Mouse (Mus musculus) intestine, embryonic 14.5 days (tissue): ENCODE data around the gene 0610010K14Rik. TPM values are rescaled to one million over a fixed set of nuclear protein-coding genes. Genes with fewer than 3 reads are reported as not detected.

Source experiments
- ATAC-seq: fragments of 200-750 bp; cut with Nextera tagmentation; replicated peaks from 2 replicates; pipeline ENCODE4 v1.8.0; 2017; ENCODE audit warnings: low read depth, moderate number of reproducible peaks, moderate TSS enrichment, moderate library complexity; ENCODE audit not compliant: low FRiP score, low TSS enrichment
- DNase-seq: peaks from one replicate; pipeline ENCODE4 v3.0.0-alpha.2; 2018; ENCODE audit warnings: low spot score
- H3K27ac ChIP-seq: fragments of 300-500 bp; sonication (generic); 2 replicates; pipeline ENCODE4 v1.5.1; 2014; ENCODE audit warnings: low read depth, mild to moderate bottlenecking, control low read depth
- H3K27me3 ChIP-seq: fragments of 300-500 bp; sonication (generic); replicated peaks from 2 replicates; pipeline ENCODE4 v1.6.1; 2014; ENCODE audit warnings: low read length, control low read depth; ENCODE audit not compliant: control insufficient read depth, insufficient read depth
- H3K36me3 ChIP-seq: fragments of 300-500 bp; sonication (generic); 2 replicates; pipeline ENCODE4 v1.6.1; 2014; ENCODE audit warnings: low read length, control low read depth; ENCODE audit not compliant: control insufficient read depth, insufficient read depth
- H3K4me1 ChIP-seq: fragments of 300-500 bp; sonication (generic); replicated peaks from 2 replicates; pipeline ENCODE4 v1.6.1; 2014; ENCODE audit warnings: low read length, control low read depth, mixed read lengths; ENCODE audit not compliant: control insufficient read depth, insufficient read depth
- H3K4me2 ChIP-seq: fragments of 300-500 bp; sonication (generic); 2 replicates; pipeline ENCODE4 v1.6.1; 2014; ENCODE audit warnings: low read length
- H3K4me3 ChIP-seq: fragments of 300-500 bp; sonication (generic); 2 replicates; pipeline ENCODE4 v1.5.1; 2014; ENCODE audit warnings: low read depth, low read length, control low read depth, mixed read lengths
- H3K9ac ChIP-seq: fragments of 300-500 bp; sonication (generic); 2 replicates; pipeline ENCODE4 v1.6.1; 2014; ENCODE audit warnings: mild to moderate bottlenecking, low read length
- H3K9me3 ChIP-seq: fragments of 300-500 bp; sonication (generic); 2 replicates; pipeline ENCODE4 v1.6.1; 2016; ENCODE audit warnings: low read length, control low read depth; ENCODE audit not compliant: control insufficient read depth
- WGBS: fragments of 180-500 bp; shearing (Covaris S2); extraction: QIAGEN DNeasy Blood & Tissue Kit; methylation state at CpG from one replicate; pipeline ENCODE4 v1.1.7; 2014; 5-methylcytosine and 5-hydroxymethylcytosine counted together
- polyA plus RNA-seq: library from polyadenylated mRNA; unstranded; fragments of >200 nt; fragmentation: Nextera tagmentation; extraction: Ambion mirVana; gene quantifications from 2 replicates; pipeline ENCODE4 v1.2.1, GENCODE M21; 2014

Gene 0610010K14Rik
- polyA plus RNA-seq, 1 experiment from 2014 or later, result 159 TPM

DNA sequence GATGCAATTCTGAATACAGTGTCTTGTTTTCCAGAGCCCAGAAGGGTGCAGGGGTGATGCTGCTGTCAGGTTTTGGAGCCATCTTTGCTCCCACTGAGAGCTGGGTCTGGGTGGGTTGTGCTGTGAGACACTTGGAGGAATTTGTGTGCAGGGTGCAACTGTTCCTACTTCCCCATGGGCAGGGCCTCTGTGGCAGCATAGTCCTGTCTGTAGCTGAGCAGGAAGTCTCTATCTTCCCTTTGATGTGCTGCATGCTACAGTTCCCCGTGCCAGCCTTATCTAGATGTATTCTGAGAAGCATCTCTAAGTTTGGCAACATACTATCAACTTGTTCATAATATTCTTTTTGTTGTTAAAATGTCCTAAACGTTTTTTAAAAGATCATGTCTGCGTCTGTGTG lies 27.5 kb upstream of the 0610010K14Rik start:
- no peaks in the 10 kb centered on the region for H3K27me3 ChIP-seq
- no peaks in the 10 kb centered on the region for H3K9me3 ChIP-seq
- no peak overlapping the region for H3K9ac ChIP-seq
- WGBS, result 47% methylated on average over 3 of the region's 3 CpGs
- no peak for DNase-seq
- no peak for ATAC-seq
- no peak overlapping the region for H3K4me2 ChIP-seq
- no peaks in the 10 kb centered on the region for H3K36me3 ChIP-seq
- no peak overlapping the region for H3K4me3 ChIP-seq
- no peak overlapping the region for H3K27ac ChIP-seq
- H3K4me1 ChIP-seq, result no peaks in the 10 kb centered on the region

- 85% methylated on average over 4 of the region's 4 CpGs for WGBS
- H3K27me3 ChIP-seq, result peaks cover 25% of the 10 kb centered on the region
- H3K4me2 ChIP-seq, result no peak overlapping the region
- no peak overlapping the region for H3K9ac ChIP-seq
- peaks cover 8% of the 10 kb centered on the region; the same call in 1 of the 2 replicates for H3K4me1 ChIP-seq
- ATAC-seq, result no peak
- no peak overlapping the region for H3K27ac ChIP-seq
- no peak for DNase-seq
- H3K36me3 ChIP-seq, result no peaks in the 10 kb centered on the region
- no peaks in the 10 kb centered on the region for H3K9me3 ChIP-seq
- H3K4me3 ChIP-seq, result no peak overlapping the region
These were observed 21.3 kb upstream of the 0610010K14Rik start for GRCm38 (mm10) chr11:70259035-70259434.

DNA sequence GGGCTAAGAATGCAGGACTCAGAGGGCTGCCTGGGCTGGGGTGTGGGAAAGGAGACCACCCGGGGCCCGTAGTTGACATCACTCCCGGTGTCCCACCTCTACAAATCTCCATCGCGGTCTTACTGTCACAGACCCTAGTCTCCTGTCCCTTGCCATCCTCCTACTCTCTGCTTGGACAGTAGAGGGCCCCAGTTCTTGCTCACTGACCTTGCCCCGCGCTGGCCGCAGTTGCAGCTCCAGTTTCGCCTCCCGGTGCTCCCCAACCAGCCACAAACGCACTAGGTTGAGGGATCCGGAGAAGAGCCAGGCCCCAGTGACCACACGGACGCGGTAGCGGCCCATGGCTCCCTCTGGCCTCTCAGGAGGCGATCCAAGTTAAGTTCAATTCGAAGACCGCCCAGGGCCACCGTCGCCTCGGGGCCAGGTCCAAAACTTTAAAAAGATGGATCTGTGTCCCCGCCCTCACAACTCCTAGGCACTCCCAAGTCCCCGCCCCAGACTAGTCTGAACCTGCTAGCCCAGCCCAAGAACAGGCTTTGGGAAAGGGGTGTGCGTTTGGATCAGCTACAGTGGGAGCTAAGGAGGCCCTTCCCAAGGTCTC lies 17.3 kb upstream of the 0610010K14Rik start, which contains the start of gene Alox12:
Gene Alox12 (minus strand): TSS at position 423 of the 601 bp plus-strand sequence.
- peak within 1 kb of the TSS; percentile 47 for H3K4me2 ChIP-seq
- H3K27me3 ChIP-seq, result peaks cover 44% of the 10 kb centered on the region
- DNase-seq (peak; percentile 64), ATAC-seq (no peak)
- peaks cover 8% of the 10 kb centered on the region; the same call in 1 of the 2 replicates for H3K4me1 ChIP-seq
- no peak within 1 kb of the TSS for H3K27ac ChIP-seq
- WGBS, result under 1% methylated on average over 25 of the region's 25 CpGs
- H3K36me3 ChIP-seq, result no peaks in the 10 kb centered on the region
- H3K9me3 ChIP-seq, result no peaks in the 10 kb centered on the region
- peak within 1 kb of the TSS; percentile 25 for H3K4me3 ChIP-seq
- H3K9ac ChIP-seq, result peak within 1 kb of the TSS; percentile 10; the same call in 1 of the 2 replicates

GRCm38 (mm10) chr11:70254337-70254736 lies 16.6 kb upstream of the 0610010K14Rik start:
- 0 out of 2 replicates have a peak overlapping the region, but pooled peaks have one; percentile 10 for H3K9ac ChIP-seq
- no peak overlapping the region for H3K27ac ChIP-seq
- WGBS, result 6% methylated on average over 18 of the region's 18 CpGs
- H3K9me3 ChIP-seq, result no peaks in the 10 kb centered on the region
- peak overlapping the region; percentile 25 for H3K4me3 ChIP-seq
- peak; percentile 61 for DNase-seq
- peaks cover 8% of the 10 kb centered on the region; the same call in 1 of the 2 replicates for H3K4me1 ChIP-seq
- peak overlapping the region; percentile 47 for H3K4me2 ChIP-seq
- H3K36me3 ChIP-seq, result no peaks in the 10 kb centered on the region
- no peak for ATAC-seq
- peaks cover 43% of the 10 kb centered on the region for H3K27me3 ChIP-seq

- H3K27ac ChIP-seq, result no peak overlapping the region
- H3K4me1 ChIP-seq, result peaks cover 8% of the 10 kb centered on the region; the same call in 1 of the 2 replicates
- no peak overlapping the region for H3K4me3 ChIP-seq
- H3K27me3 ChIP-seq, result peaks cover 47% of the 10 kb centered on the region
- WGBS, result 79% methylated on average over 8 of the region's 8 CpGs
- no peaks in the 10 kb centered on the region for H3K36me3 ChIP-seq
- H3K4me2 ChIP-seq, result no peak overlapping the region
- ATAC-seq (no peak), DNase-seq (no peak)
- H3K9me3 ChIP-seq, result no peaks in the 10 kb centered on the region
- no peak overlapping the region for H3K9ac ChIP-seq
These were observed 14.1 kb upstream of the 0610010K14Rik start for GRCm38 (mm10) chr11:70251853-70252252.

- Histone ChIP-seq H3K27ac (no peak overlapping the region), H3K4me3 (no peak overlapping the region), H3K9me3 (no peaks in the 10 kb centered on the region), H3K9ac (no peak overlapping the region), H3K4me1 (peaks cover 8% of the 10 kb centered on the region; the same call in 1 of the 2 replicates), H3K4me2 (no peak overlapping the region), H3K36me3 (no peaks in the 10 kb centered on the region), H3K27me3 (peaks cover 37% of the 10 kb centered on the region)
- DNase-seq (no peak), ATAC-seq (no peak)
- 73% methylated on average over 11 of the region's 11 CpGs for WGBS
These were observed 12.4 kb upstream of the 0610010K14Rik start for GRCm38 (mm10) chr11:70250150-70250549.

DNA sequence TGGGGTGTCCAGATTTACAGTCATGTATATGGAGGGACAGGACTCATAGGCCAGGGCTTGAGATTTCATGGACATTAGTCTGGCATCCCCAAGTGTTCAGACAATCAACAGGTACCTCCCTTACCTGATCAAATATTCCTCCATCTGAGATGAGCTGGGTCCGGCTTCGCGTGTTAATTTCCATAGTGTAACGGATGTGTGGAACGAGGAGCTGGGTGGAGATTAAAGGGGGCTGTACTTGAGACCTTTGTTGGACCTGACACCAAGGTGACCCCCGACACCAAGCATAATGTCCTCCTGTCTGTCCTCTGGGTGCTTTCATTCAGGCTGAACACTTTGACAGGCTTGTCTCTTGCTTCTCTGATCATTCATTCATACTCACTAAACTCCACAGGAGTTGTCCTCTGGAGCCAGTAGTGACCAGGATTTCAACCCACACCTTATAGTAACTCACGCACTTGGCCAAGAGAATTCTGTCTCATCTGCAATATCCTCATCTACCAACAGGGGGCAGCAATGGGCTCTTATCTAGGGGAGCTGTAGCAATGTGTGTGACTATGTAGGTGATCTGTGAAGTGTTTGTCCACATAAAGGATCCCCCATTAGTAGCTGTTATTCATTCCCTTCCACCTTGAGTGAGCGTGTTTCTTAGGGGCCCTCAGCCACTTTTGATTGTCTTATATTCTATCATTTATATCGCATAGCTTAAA lies 9.6 kb upstream of the 0610010K14Rik start:
- Histone ChIP-seq H3K4me2 (no peak overlapping the region), H3K4me3 (no peak overlapping the region), H3K9me3 (no peaks in the 10 kb centered on the region), H3K27ac (no peak overlapping the region), H3K9ac (no peak overlapping the region), H3K36me3 (no peaks in the 10 kb centered on the region), H3K27me3 (peaks cover 9% of the 10 kb centered on the region), H3K4me1 (no peaks in the 10 kb centered on the region)
- 59% methylated on average over 9 of the region's 9 CpGs for WGBS
- DNase-seq (peak; percentile 82), ATAC-seq (no peak)

DNA sequence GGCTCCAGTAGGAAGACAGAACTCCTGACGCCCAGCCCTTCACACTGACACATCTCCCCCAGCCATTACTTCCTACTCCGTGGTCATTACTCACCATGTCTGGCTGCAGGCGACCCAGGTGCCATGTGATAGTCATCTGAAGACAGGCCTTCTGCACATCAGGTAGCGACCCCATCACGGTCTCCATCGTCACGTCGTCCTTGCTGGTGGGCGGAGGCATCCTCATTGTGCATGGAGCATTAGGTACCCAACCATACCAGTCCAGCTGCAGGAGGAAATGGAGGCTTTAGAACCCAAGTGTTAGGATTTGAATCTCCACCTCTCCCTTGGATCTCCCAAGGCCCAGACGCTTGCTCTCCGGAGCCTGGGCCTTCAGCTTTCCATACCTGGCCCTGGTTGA lies 4.9 kb upstream of the 0610010K14Rik start:
- Histone ChIP-seq H3K4me2 (no peak overlapping the region), H3K27ac (no peak overlapping the region), H3K9me3 (no peaks in the 10 kb centered on the region), H3K4me1 (peaks cover 15% of the 10 kb centered on the region), H3K36me3 (no peaks in the 10 kb centered on the region), H3K27me3 (0 out of 2 replicates have a peak, but pooled peaks cover under 1% of the 10 kb centered on the region), H3K4me3 (no peak overlapping the region), H3K9ac (no peak overlapping the region)
- ATAC-seq (no peak), DNase-seq (no peak)
- 70% methylated on average over 11 of the region's 11 CpGs for WGBS
